ENCODE assay signal across 15 mouse cellular contexts in genomic region chr12:103183057-103183456, GRCm38 (mm10). TPM values are rescaled to one million over a fixed set of nuclear protein-coding genes. Genes with fewer than 3 reads are reported as not detected.
A peak's percentile ranks its signal among the peaks of the same experiment; 100 is the strongest.
DNase-seq lines count a peak whose midpoint lies in the region; ATAC-seq and TF ChIP-seq lines count a peak whose summit lies in the region.
"Had no signal": no experiment of that assay in that cellular context is flagged by ENCODE, and none has a peak within 500 bp of the region (broad histone marks: within the 10 kb centered on the region; RNA-seq: fewer than 3 reads in every experiment).

No protein-coding gene starts in this region.

- peaks cover 9% of the 10 kb centered on the region for H3K4me1 ChIP-seq in forebrain, embryonic 10.5 days
- no peaks in the 10 kb centered on the region for H3K4me1 ChIP-seq in forebrain, embryonic 15.5 days
- no peaks in the 10 kb centered on the region for H3K4me1 ChIP-seq in lung, embryonic 14.5 days (ENCODE audit: insufficient read depth)
- peaks cover 3% of the 10 kb centered on the region; the same call in 1 of the 2 replicates for H3K4me1 ChIP-seq in forebrain, embryonic 13.5 days
- no peaks in the 10 kb centered on the region for H3K4me1 ChIP-seq in liver, postnatal 0 days (ENCODE audit: insufficient read depth)
- H3K4me1 ChIP-seq: limb, embryonic 15.5 days; megakaryocyte, embryonic 14.5 days had no signal

- no peak for TF ChIP-seq EP300 in liver, postnatal 0 days (IDR thresholded peaks at IDR 0.05; ENCODE audit: low read depth)

- no peak for ATAC-seq in forebrain, embryonic 15.5 days (replicated peaks)
- 0 out of 2 replicates have a peak, but pooled peaks have one; percentile 19 for ATAC-seq in lung, embryonic 14.5 days (ENCODE audit: insufficient read depth)
- ATAC-seq in forebrain, embryonic 13.5 days: peak; percentile 53; the same call in 1 of the 2 replicates
- ATAC-seq in liver, postnatal 0 days: peak; percentile 87

- H3K36me3 ChIP-seq in forebrain, embryonic 10.5 days (replicated peaks): no peaks in the 10 kb centered on the region
- H3K36me3 ChIP-seq in forebrain, embryonic 15.5 days: peaks cover 11% of the 10 kb centered on the region; the same call in 1 of the 2 replicates
- no peaks in the 10 kb centered on the region for H3K36me3 ChIP-seq in lung, embryonic 14.5 days (ENCODE audit: insufficient read depth)
- H3K36me3 ChIP-seq in forebrain, embryonic 13.5 days (ENCODE audit: poor library complexity, severe bottlenecking): peaks cover 11% of the 10 kb centered on the region
- no peaks in the 10 kb centered on the region for H3K36me3 ChIP-seq in liver, postnatal 0 days (replicated peaks; ENCODE audit: insufficient read depth, low read length)
- H3K36me3 ChIP-seq: heart, embryonic 15.5 days; limb, embryonic 15.5 days had no signal

- intact Hi-C loops in gastrocnemius, postnatal 14 days (cut with DNase I; ENCODE audit: low total_unique reads): no loop called here

- WGBS in forebrain, embryonic 10.5 days: 15% methylated on average over 7 of the region's 7 CpGs
- WGBS in forebrain, embryonic 15.5 days: 21% methylated on average over 7 of the region's 7 CpGs
- 18% methylated on average over 7 of the region's 7 CpGs for WGBS in lung, embryonic 14.5 days
- 30% methylated on average over 7 of the region's 7 CpGs for WGBS in forebrain, embryonic 13.5 days
- WGBS in liver, postnatal 0 days (ENCODE audit: insufficient replicate concordance): 34% methylated on average over 7 of the region's 7 CpGs

- no peaks in the 10 kb centered on the region for H3K27me3 ChIP-seq in forebrain, embryonic 10.5 days (ENCODE audit: poor library complexity, severe bottlenecking)
- no peaks in the 10 kb centered on the region for H3K27me3 ChIP-seq in forebrain, embryonic 15.5 days
- no peaks in the 10 kb centered on the region for H3K27me3 ChIP-seq in lung, embryonic 14.5 days (ENCODE audit: insufficient read depth, low read length)
- no peaks in the 10 kb centered on the region for H3K27me3 ChIP-seq in forebrain, embryonic 13.5 days
- H3K27me3 ChIP-seq in liver, postnatal 0 days (ENCODE audit: insufficient read depth, low read length): no peaks in the 10 kb centered on the region
- H3K27me3 ChIP-seq: heart, embryonic 15.5 days; limb, embryonic 15.5 days had no signal

- TF ChIP-seq CTCF in lung, embryonic 14.5 days (IDR thresholded peaks at IDR 0.05; ENCODE audit: low read depth): no peak
- TF ChIP-seq CTCF in liver, postnatal 0 days (IDR thresholded peaks at IDR 0.05; ENCODE audit: low read depth): no peak

- no peaks in the 10 kb centered on the region for H3K9me3 ChIP-seq in forebrain, embryonic 10.5 days
- no peaks in the 10 kb centered on the region for H3K9me3 ChIP-seq in forebrain, embryonic 15.5 days
- no peaks in the 10 kb centered on the region for H3K9me3 ChIP-seq in lung, embryonic 14.5 days (ENCODE audit: low read depth, low read length)
- no peaks in the 10 kb centered on the region for H3K9me3 ChIP-seq in forebrain, embryonic 13.5 days (replicated peaks)
- H3K9me3 ChIP-seq in liver, postnatal 0 days (ENCODE audit: low read length): no peaks in the 10 kb centered on the region
- H3K9me3 ChIP-seq: heart, embryonic 15.5 days; limb, embryonic 15.5 days; megakaryocyte, embryonic 14.5 days had no signal

- H3K4me2 ChIP-seq in forebrain, embryonic 15.5 days (replicated peaks): no peak overlapping the region
- H3K4me2 ChIP-seq in lung, embryonic 14.5 days: no peak overlapping the region
- no peak overlapping the region for H3K4me2 ChIP-seq in forebrain, embryonic 13.5 days
- H3K4me2 ChIP-seq in liver, postnatal 0 days (ENCODE audit: low read depth, low read length): peak overlapping the region; percentile 27; the same call in 1 of the 2 replicates
- H3K4me2 ChIP-seq: heart, embryonic 15.5 days; limb, embryonic 15.5 days had no signal

- H3K27ac ChIP-seq in forebrain, embryonic 10.5 days: peak overlapping the region; percentile 20; the same call in 1 of the 2 replicates
- H3K27ac ChIP-seq in forebrain, embryonic 15.5 days (replicated peaks): no peak overlapping the region
- no peak overlapping the region for H3K27ac ChIP-seq in lung, embryonic 14.5 days (ENCODE audit: low read depth)
- H3K27ac ChIP-seq in forebrain, embryonic 13.5 days: no peak overlapping the region
- no peak overlapping the region for H3K27ac ChIP-seq in liver, postnatal 0 days (ENCODE audit: low read depth)
- H3K27ac ChIP-seq: heart, embryonic 15.5 days; limb, embryonic 15.5 days had no signal

- no peak for DNase-seq in forebrain, embryonic 10.5 days (ENCODE audit: extremely low spot score, low spot score)
- DNase-seq in lung, embryonic 14.5 days: no peak
- no peak for DNase-seq in lung, postnatal 4 days
- DNase-seq in liver, postnatal 0 days: peak; percentile 56
- no peak for DNase-seq in gastrocnemius, postnatal 14 days
- no peak for DNase-seq in retina, embryonic 14.5 days (ENCODE audit: low spot score)
- DNase-seq: adrenal gland, postnatal 14 days; right cerebral cortex, postnatal 4 days; thymus, postnatal 4 days had no signal

- H3K4me3 ChIP-seq in forebrain, embryonic 10.5 days: peak overlapping the region; percentile 2; the same call in 1 of the 2 replicates
- H3K4me3 ChIP-seq in forebrain, embryonic 15.5 days: no peak overlapping the region
- H3K4me3 ChIP-seq in lung, embryonic 14.5 days (ENCODE audit: low read depth, low read length): no peak overlapping the region
- no peak overlapping the region for H3K4me3 ChIP-seq in forebrain, embryonic 13.5 days
- H3K4me3 ChIP-seq in liver, postnatal 0 days (ENCODE audit: low read depth, low read length): no peak overlapping the region
- H3K4me3 ChIP-seq: erythroblast, embryonic 14.5 days; heart, embryonic 15.5 days; limb, embryonic 15.5 days; megakaryocyte, embryonic 14.5 days had no signal

- no peak overlapping the region for H3K9ac ChIP-seq in forebrain, embryonic 15.5 days (replicated peaks)
- H3K9ac ChIP-seq in lung, embryonic 14.5 days: no peak overlapping the region
- H3K9ac ChIP-seq in forebrain, embryonic 13.5 days: no peak overlapping the region
- no peak overlapping the region for H3K9ac ChIP-seq in liver, postnatal 0 days (replicated peaks)
- H3K9ac ChIP-seq: heart, embryonic 15.5 days; limb, embryonic 15.5 days had no signal

RNA-seq across cellular contexts. Expression of gene Prima1, which starts 58.9 kb away (rescaled TPM):
- polyA plus RNA-seq in forebrain, embryonic 10.5 days (2016; fragmentation: Nextera tagmentation; extraction: Ambion mirVana): not detected in 2 replicates
- 0.23 and 0.25 TPM in 2 replicates for polyA plus RNA-seq in forebrain, embryonic 15.5 days (2015; fragmentation: Nextera tagmentation; extraction: Ambion mirVana)
- polyA plus RNA-seq in lung, embryonic 14.5 days (2014; fragmentation: Nextera tagmentation; extraction: Ambion mirVana): 0.28 TPM in 1 of 2 replicates, not detected in the other
- polyA plus RNA-seq in forebrain, embryonic 13.5 days (2015; fragmentation: Nextera tagmentation; extraction: Ambion mirVana): 0.39 TPM in 1 of 2 replicates, not detected in the other
- not detected in 2 replicates for polyA plus RNA-seq in liver, postnatal 0 days (2015; fragmentation: Nextera tagmentation; extraction: Ambion mirVana)
- 10 to 100 TPM in 1 of 2 experiments, 1 to 10 TPM in 1; 2.3 to 14.0 TPM for total RNA-seq in gastrocnemius, postnatal 14 days (2021)
- polyA plus RNA-seq: erythroblast, embryonic 14.5 days had no signal
